Mouse (Mus musculus) hindbrain, embryonic 12.5 days (tissue): ENCODE measurements around the gene Tmem63b. TPM values are rescaled to one million over a fixed set of nuclear protein-coding genes. Genes with fewer than 3 reads are reported as not detected.

Experiments
- ATAC-seq: fragments of 200-750 bp; cut with Nextera tagmentation; 2 replicates; pipeline ENCODE4 v1.8.0; 2017; ENCODE audit warnings: moderate TSS enrichment; ENCODE audit not compliant: low FRiP score
- H3K27ac ChIP-seq: fragments of 300-500 bp; sonication (generic); 2 replicates; pipeline ENCODE4 v1.5.1; 2016; ENCODE audit warnings: mild to moderate bottlenecking
- H3K27me3 ChIP-seq: fragments of 300-500 bp; sonication (generic); 2 replicates; pipeline ENCODE4 v1.6.1; 2016; ENCODE audit warnings: mild to moderate bottlenecking
- H3K36me3 ChIP-seq: fragments of 300-500 bp; sonication (generic); 2 replicates; pipeline ENCODE4 v1.6.1; 2016; ENCODE audit warnings: mild to moderate bottlenecking
- H3K4me1 ChIP-seq: fragments of 300-500 bp; sonication (generic); 2 replicates; pipeline ENCODE4 v1.6.1; 2016
- H3K4me2 ChIP-seq: fragments of 300-500 bp; sonication (generic); replicated peaks from 2 replicates; pipeline ENCODE4 v1.6.1; 2016; ENCODE audit warnings: mild to moderate bottlenecking
- H3K4me3 ChIP-seq: fragments of 300-500 bp; sonication (generic); 2 replicates; pipeline ENCODE4 v1.5.1; 2016; ENCODE audit warnings: mild to moderate bottlenecking
- H3K9ac ChIP-seq: fragments of 300-500 bp; sonication (generic); 2 replicates; pipeline ENCODE4 v1.6.1; 2016; ENCODE audit warnings: mild to moderate bottlenecking, moderate library complexity
- H3K9me3 ChIP-seq: fragments of 300-500 bp; sonication (generic); replicated peaks from 2 replicates; pipeline ENCODE4 v1.6.1; 2016; ENCODE audit warnings: mild to moderate bottlenecking
- WGBS: fragments of 180-500 bp; shearing (Covaris S2); methylation state at CpG from one replicate; pipeline ENCODE4 v1.1.7; 2016; 5-methylcytosine and 5-hydroxymethylcytosine counted together
- polyA plus RNA-seq: library from polyadenylated mRNA; unstranded; fragments of >200 nt; fragmentation: Nextera tagmentation; extraction: Ambion mirVana; gene quantifications from 2 replicates; pipeline ENCODE4 v1.2.1, GENCODE M21; 2016

Tmem63b gene
- polyA plus RNA-seq, 1 experiment from 2014 or later, result 102 TPM

GRCm38 (mm10) chr17:45685171-45686092 is 1.3 kb downstream of the Tmem63b start:
- peak; percentile 57 for ATAC-seq
- Histone ChIP-seq H3K4me3 (peak overlapping the region; percentile 87), H3K27ac (peak overlapping the region; percentile 92), H3K9ac (peak overlapping the region; percentile 95), H3K4me1 (peaks cover 36% of the 10 kb centered on the region), H3K36me3 (no peaks in the 10 kb centered on the region), H3K9me3 (no peaks in the 10 kb centered on the region), H3K27me3 (no peaks in the 10 kb centered on the region), H3K4me2 (peak overlapping the region; percentile 74)
- WGBS, result under 1% methylated on average over 56 of the region's 58 CpGs

GRCm38 (mm10) chr17:45684667-45685131 is 2.0 kb downstream of the Tmem63b start:
- no peaks in the 10 kb centered on the region for H3K9me3 ChIP-seq
- WGBS, result 30% methylated on average over 14 of the region's 14 CpGs
- H3K4me2 ChIP-seq, result peak overlapping the region; percentile 74
- H3K4me3 ChIP-seq, result peak overlapping the region; percentile 87
- peak overlapping the region; percentile 92 for H3K27ac ChIP-seq
- H3K4me1 ChIP-seq, result peaks cover 36% of the 10 kb centered on the region
- H3K36me3 ChIP-seq, result no peaks in the 10 kb centered on the region; the same call in 1 of the 2 replicates
- no peaks in the 10 kb centered on the region for H3K27me3 ChIP-seq
- peak; percentile 14; the same call in 1 of the 2 replicates for ATAC-seq
- H3K9ac ChIP-seq, result peak overlapping the region; percentile 95

- Histone ChIP-seq H3K4me1 (peaks cover 39% of the 10 kb centered on the region), H3K4me3 (no peak overlapping the region), H3K4me2 (no peak overlapping the region), H3K27ac (no peak overlapping the region), H3K36me3 (peaks cover 14% of the 10 kb centered on the region), H3K9ac (no peak overlapping the region), H3K9me3 (no peaks in the 10 kb centered on the region), H3K27me3 (no peaks in the 10 kb centered on the region)
- ATAC-seq, result no peak
- WGBS, result 87% methylated on average over 4 of the region's 4 CpGs
Measured at GRCm38 (mm10) chr17:45682843-45683242, 3.9 kb downstream of the Tmem63b start.

- no peak overlapping the region for H3K27ac ChIP-seq
- H3K27me3 ChIP-seq, result no peaks in the 10 kb centered on the region
- WGBS, result 100% methylated on average over 1 of the region's 1 CpGs
- H3K4me1 ChIP-seq, result peaks cover 27% of the 10 kb centered on the region
- no peak overlapping the region for H3K9ac ChIP-seq
- no peaks in the 10 kb centered on the region for H3K9me3 ChIP-seq
- H3K36me3 ChIP-seq, result peaks cover 24% of the 10 kb centered on the region
- ATAC-seq, result no peak
- no peak overlapping the region for H3K4me2 ChIP-seq
- H3K4me3 ChIP-seq, result no peak overlapping the region
Measured at GRCm38 (mm10) chr17:45681588-45681987, 5.1 kb downstream of the Tmem63b start.

- Histone ChIP-seq H3K27me3 (no peaks in the 10 kb centered on the region), H3K4me2 (peak overlapping the region; percentile 45), H3K4me3 (peak overlapping the region; percentile 22), H3K27ac (peak overlapping the region; percentile 81), H3K9me3 (no peaks in the 10 kb centered on the region), H3K4me1 (peaks cover 27% of the 10 kb centered on the region), H3K9ac (peak overlapping the region; percentile 56), H3K36me3 (peaks cover 35% of the 10 kb centered on the region)
- peak; percentile 75 for ATAC-seq
- 55% methylated on average over 8 of the region's 8 CpGs for WGBS
Measured at GRCm38 (mm10) chr17:45680391-45680980, 6.2 kb downstream of the Tmem63b start.

- no peak overlapping the region for H3K9ac ChIP-seq
- peaks cover 56% of the 10 kb centered on the region for H3K36me3 ChIP-seq
- H3K4me2 ChIP-seq, result no peak overlapping the region
- H3K27ac ChIP-seq, result no peak overlapping the region
- 27% methylated on average over 7 of the region's 7 CpGs for WGBS
- no peaks in the 10 kb centered on the region for H3K27me3 ChIP-seq
- H3K4me1 ChIP-seq, result peaks cover 11% of the 10 kb centered on the region
- no peak for ATAC-seq
- no peaks in the 10 kb centered on the region for H3K9me3 ChIP-seq
- no peak overlapping the region for H3K4me3 ChIP-seq
Measured at GRCm38 (mm10) chr17:45678106-45678505, 8.6 kb downstream of the Tmem63b start.

GRCm38 (mm10) chr17:45672598-45672997 is 14.1 kb downstream of the Tmem63b start:
- WGBS, result 92% methylated on average over 2 of the region's 2 CpGs
- no peak overlapping the region for H3K4me3 ChIP-seq
- H3K36me3 ChIP-seq, result peaks cover 95% of the 10 kb centered on the region
- H3K4me2 ChIP-seq, result no peak overlapping the region
- no peaks in the 10 kb centered on the region for H3K9me3 ChIP-seq
- no peaks in the 10 kb centered on the region for H3K4me1 ChIP-seq
- ATAC-seq, result no peak
- no peak overlapping the region for H3K9ac ChIP-seq
- H3K27me3 ChIP-seq, result no peaks in the 10 kb centered on the region
- H3K27ac ChIP-seq, result no peak overlapping the region

- Histone ChIP-seq H3K36me3 (peaks cover 96% of the 10 kb centered on the region), H3K9me3 (no peaks in the 10 kb centered on the region), H3K4me3 (no peak overlapping the region), H3K27me3 (no peaks in the 10 kb centered on the region), H3K9ac (no peak overlapping the region), H3K4me2 (no peak overlapping the region), H3K4me1 (no peaks in the 10 kb centered on the region), H3K27ac (no peak overlapping the region)
- no peak for ATAC-seq
- WGBS, result 97% methylated on average over 1 of the region's 1 CpGs
Measured at GRCm38 (mm10) chr17:45671821-45672220, 14.9 kb downstream of the Tmem63b start.

- no peak for ATAC-seq
- H3K9ac ChIP-seq, result no peak overlapping the region
- H3K4me3 ChIP-seq, result no peak overlapping the region
- H3K4me1 ChIP-seq, result no peaks in the 10 kb centered on the region; the same call in 1 of the 2 replicates
- 90% methylated on average over 10 of the region's 10 CpGs for WGBS
- H3K4me2 ChIP-seq, result no peak overlapping the region
- no peaks in the 10 kb centered on the region for H3K9me3 ChIP-seq
- H3K27me3 ChIP-seq, result no peaks in the 10 kb centered on the region
- no peak overlapping the region for H3K27ac ChIP-seq
- peaks cover 90% of the 10 kb centered on the region for H3K36me3 ChIP-seq
Measured at GRCm38 (mm10) chr17:45667986-45668385, 18.7 kb downstream of the Tmem63b start.

- peaks cover 90% of the 10 kb centered on the region for H3K36me3 ChIP-seq
- H3K4me3 ChIP-seq, result no peak overlapping the region
Measured at GRCm38 (mm10) chr17:45667481-45667880, 19.2 kb downstream of the Tmem63b start.

GRCm38 (mm10) chr17:45666091-45666490 is 20.6 kb downstream of the Tmem63b start:
- Histone ChIP-seq H3K27ac (no peak overlapping the region), H3K9me3 (no peaks in the 10 kb centered on the region), H3K4me1 (no peaks in the 10 kb centered on the region; the same call in 1 of the 2 replicates), H3K9ac (no peak overlapping the region), H3K4me3 (no peak overlapping the region), H3K36me3 (peaks cover 90% of the 10 kb centered on the region), H3K27me3 (no peaks in the 10 kb centered on the region), H3K4me2 (no peak overlapping the region)
- WGBS, result 84% methylated on average over 11 of the region's 11 CpGs
- no peak for ATAC-seq

More at GRCm38 (mm10) chr17:45667481-45667880, 19.2 kb downstream of the Tmem63b start:
- WGBS, result 92% methylated on average over 9 of the region's 10 CpGs
- no peaks in the 10 kb centered on the region for H3K27me3 ChIP-seq
- no peak overlapping the region for H3K27ac ChIP-seq
- H3K4me1 ChIP-seq, result no peaks in the 10 kb centered on the region; the same call in 1 of the 2 replicates
- H3K4me2 ChIP-seq, result no peak overlapping the region
- ATAC-seq, result no peak
- no peaks in the 10 kb centered on the region for H3K9me3 ChIP-seq
- no peak overlapping the region for H3K9ac ChIP-seq

- Histone ChIP-seq H3K27ac (no peak overlapping the region), H3K4me2 (no peak overlapping the region)
- 89% methylated on average over 13 of the region's 13 CpGs for WGBS
Measured at GRCm38 (mm10) chr17:45664608-45665007, 22.1 kb downstream of the Tmem63b start.

More at GRCm38 (mm10) chr17:45664608-45665007, 22.1 kb downstream of the Tmem63b start:
- no peak for ATAC-seq
- peaks cover 2% of the 10 kb centered on the region; the same call in 1 of the 2 replicates for H3K4me1 ChIP-seq
- H3K9ac ChIP-seq, result no peak overlapping the region
- H3K36me3 ChIP-seq, result peaks cover 75% of the 10 kb centered on the region
- no peak overlapping the region for H3K4me3 ChIP-seq
- H3K9me3 ChIP-seq, result no peaks in the 10 kb centered on the region
- H3K27me3 ChIP-seq, result no peaks in the 10 kb centered on the region
